Mouse (Mus musculus) cerebellum, postnatal 4 days (tissue): ENCODE measurements around the gene Adcy4.

Source experiments
- DNase-seq, 2 experiments: peaks; one replicate each; pipeline ENCODE4 v3.0.0; 2022; ENCODE audit warnings: low spot score in 2 of 2, mixed read lengths in 1 of 2

Gene Adcy4

GRCm38 (mm10) chr14:55788256-55789050, 4.6 kb upstream of the Adcy4 start, which contains the start of gene Ripk3:
TSS of gene Ripk3 (minus strand) at chr14:55788865.
- no peak for DNase-seq

GRCm38 (mm10) chr14:55787731-55788130, 3.8 kb upstream of the Adcy4 start:
- DNase-seq = no peak

- DNase-seq = no peak
These were observed 1.3 kb upstream of the Adcy4 start for GRCm38 (mm10) chr14:55785195-55785594.

GRCm38 (mm10) chr14:55783171-55783957, 531 bp downstream of the Adcy4 start:
- DNase-seq = peak in 1 of 2 experiments; percentile 2

GRCm38 (mm10) chr14:55782361-55782960, 1.4 kb downstream of the Adcy4 start:
- DNase-seq = peak in 1 of 2 experiments; percentile 1

GRCm38 (mm10) chr14:55781310-55781709, 2.6 kb downstream of the Adcy4 start:
- peak in 1 of 2 experiments; percentile 52 for DNase-seq

GRCm38 (mm10) chr14:55780736-55781135, 3.2 kb downstream of the Adcy4 start:
- DNase-seq = no peak

- no peak for DNase-seq
These were observed 4.2 kb downstream of the Adcy4 start for GRCm38 (mm10) chr14:55779656-55780055.

GRCm38 (mm10) chr14:55778686-55779085, 5.2 kb downstream of the Adcy4 start:
- no peak for DNase-seq

GRCm38 (mm10) chr14:55777806-55778205, 6.1 kb downstream of the Adcy4 start:
- no peak for DNase-seq

GRCm38 (mm10) chr14:55777176-55777575, 6.7 kb downstream of the Adcy4 start:
- DNase-seq = no peak

- DNase-seq = no peak
These were observed 7.2 kb downstream of the Adcy4 start for GRCm38 (mm10) chr14:55776711-55777110.

GRCm38 (mm10) chr14:55769087-55769703, 14.7 kb downstream of the Adcy4 start:
- DNase-seq = no peak

GRCm38 (mm10) chr14:55768555-55768954, 15.3 kb downstream of the Adcy4 start:
- no peak for DNase-seq

GRCm38 (mm10) chr14:55767519-55768414, 16.1 kb downstream of the Adcy4 start:
- peak in 1 of 2 experiments; percentile 60 for DNase-seq

GRCm38 (mm10) chr14:55765696-55766095, 18.2 kb downstream of the Adcy4 start, which contains the start of gene Ltb4r1:
TSS of gene Ltb4r1 (plus strand) at chr14:55765962.
- DNase-seq = no peak

GRCm38 (mm10) chr14:55763166-55763565, 20.7 kb downstream of the Adcy4 start:
- no peak for DNase-seq

GRCm38 (mm10) chr14:55762001-55762821, 21.7 kb downstream of the Adcy4 start:
- peak in 1 of 2 experiments; percentile 51 for DNase-seq

- DNase-seq = no peak
These were observed 22.7 kb downstream of the Adcy4 start, which contains the start of gene Ltb4r2 for GRCm38 (mm10) chr14:55761163-55761562. TSS of gene Ltb4r2 (plus strand) at chr14:55761428.

GRCm38 (mm10) chr14:55760156-55760555, 23.7 kb downstream of the Adcy4 start:
- DNase-seq = peak; percentile 78 to 88
